Mouse (Mus musculus) kidney, postnatal 0 days (tissue): Measurements from ENCODE around the gene Commd7. TPM values are rescaled to one million over a fixed set of nuclear protein-coding genes. Genes with fewer than 3 reads are reported as not detected.

Experiments used
- ATAC-seq: fragments of 200-750 bp; cut with Nextera tagmentation; replicated peaks from 2 replicates; pipeline ENCODE4 v1.8.0; 2017; ENCODE audit warnings: low read depth, moderate number of reproducible peaks, moderate TSS enrichment, moderate library complexity; ENCODE audit not compliant: low FRiP score
- DNase-seq: peaks from one replicate; pipeline ENCODE4 v3.0.0-alpha.2; 2016; ENCODE audit warnings: low spot score
- H3K27ac ChIP-seq: fragments of 300-500 bp; sonication (generic); 2 replicates; pipeline ENCODE4 v1.5.1; 2014; ENCODE audit warnings: mild to moderate bottlenecking
- H3K27me3 ChIP-seq: fragments of 300-500 bp; sonication (generic); 2 replicates; pipeline ENCODE4 v1.6.1; 2014; ENCODE audit warnings: low read length, mixed read lengths; ENCODE audit not compliant: insufficient read depth
- H3K36me3 ChIP-seq: fragments of 300-500 bp; sonication (generic); 2 replicates; pipeline ENCODE4 v1.6.1; 2014; ENCODE audit warnings: low read length, mixed read lengths; ENCODE audit not compliant: insufficient read depth
- H3K4me1 ChIP-seq: fragments of 300-500 bp; sonication (generic); replicated peaks from 2 replicates; pipeline ENCODE4 v1.6.1; 2014; ENCODE audit warnings: antibody characterized with exemption, low read length, mixed read lengths; ENCODE audit not compliant: insufficient read depth
- H3K4me2 ChIP-seq: fragments of 300-500 bp; sonication (generic); 2 replicates; pipeline ENCODE4 v1.6.1; 2014; ENCODE audit warnings: mild to moderate bottlenecking, low read length, moderate library complexity, mixed read lengths
- H3K4me3 ChIP-seq: fragments of 300-500 bp; sonication (generic); replicated peaks from 2 replicates; pipeline ENCODE4 v1.5.1; 2014; ENCODE audit warnings: low read depth, low read length
- H3K9ac ChIP-seq: fragments of 300-500 bp; sonication (generic); 2 replicates; pipeline ENCODE4 v1.6.1; 2014; ENCODE audit warnings: low read depth, low read length
- H3K9me3 ChIP-seq: fragments of 300-500 bp; sonication (generic); replicated peaks from 2 replicates; pipeline ENCODE4 v1.6.1; 2016; ENCODE audit warnings: low read length, inconsistent platforms, mixed read lengths
- CTCF ChIP-seq: IDR thresholded peaks from 2 replicates; pipeline ENCODE4 v1.5.1; 2016; ENCODE audit warnings: antibody characterized with exemption, low read depth, mild to moderate bottlenecking, moderate library complexity
- WGBS: fragments of 180-500 bp; shearing (Covaris S2); extraction: QIAGEN DNeasy Blood & Tissue Kit; methylation state at CpG from one replicate; pipeline ENCODE4 v1.1.7; 2014; 5-methylcytosine and 5-hydroxymethylcytosine counted together
- polyA plus RNA-seq: library from polyadenylated mRNA; unstranded; fragments of >200 nt; fragmentation: Nextera tagmentation; extraction: Ambion mirVana; gene quantifications from 2 replicates; pipeline ENCODE4 v1.2.1, GENCODE M21; 2015

Commd7 gene
- polyA plus RNA-seq, 1 experiment from 2014 or later: 78.8 TPM

DNA sequence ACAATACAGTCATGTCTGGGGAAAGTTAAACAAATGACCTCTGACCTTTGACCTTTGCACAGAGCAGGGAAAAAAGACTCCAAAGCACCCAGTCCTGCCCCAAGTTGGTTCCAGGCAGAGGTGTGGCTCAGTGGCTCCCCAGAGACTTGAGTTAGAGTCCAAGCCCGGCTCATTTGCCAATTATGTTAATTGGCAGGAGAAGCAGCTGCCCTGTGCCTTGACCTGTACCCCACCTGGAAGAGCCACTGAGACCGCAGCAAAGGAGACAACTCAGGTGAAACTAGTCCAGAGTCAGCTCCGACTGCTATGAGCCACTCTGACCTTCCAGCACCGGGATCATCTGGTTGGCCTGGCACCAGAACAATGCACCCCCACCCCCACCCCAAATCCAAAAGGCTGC, 48.2 kb downstream of the Commd7 start:
- DNase-seq (no peak), ATAC-seq (no peak)
- H3K9ac ChIP-seq: no peak overlapping the region
- no peaks in the 10 kb centered on the region for H3K36me3 ChIP-seq
- no peak overlapping the region for H3K4me2 ChIP-seq
- H3K4me1 ChIP-seq: no peaks in the 10 kb centered on the region
- no peak overlapping the region for H3K27ac ChIP-seq
- no peaks in the 10 kb centered on the region for H3K9me3 ChIP-seq
- H3K27me3 ChIP-seq: no peaks in the 10 kb centered on the region
- no peak overlapping the region for H3K4me3 ChIP-seq
- WGBS: 83% methylated on average over 4 of the region's 4 CpGs
- TF ChIP-seq CTCF: no peak

DNA sequence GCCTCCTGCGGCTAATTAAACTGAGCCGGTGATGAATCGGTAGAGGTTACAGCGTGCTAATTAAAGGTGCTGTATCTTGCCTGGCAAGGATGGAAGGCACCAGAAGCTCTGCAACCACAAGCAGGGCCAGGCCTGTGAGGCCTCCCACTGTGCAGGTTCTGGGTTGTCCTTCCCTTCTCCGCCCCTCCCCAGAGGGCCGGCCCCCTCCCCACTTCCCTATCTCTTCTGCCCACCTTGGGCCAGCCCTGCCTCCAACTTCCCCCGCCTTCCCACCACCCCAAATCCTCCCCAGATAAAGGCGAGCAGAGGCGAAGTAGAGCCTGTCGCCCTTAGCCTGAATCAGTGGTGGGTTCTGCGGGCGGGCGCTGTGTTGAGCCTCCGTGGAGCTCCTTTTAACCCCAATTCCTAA, 48.9 kb downstream of the Commd7 start:
- H3K4me1 ChIP-seq: no peaks in the 10 kb centered on the region
- H3K9ac ChIP-seq: no peak overlapping the region
- no peak for DNase-seq
- H3K4me2 ChIP-seq: no peak overlapping the region
- ATAC-seq: no peak
- no peak for TF ChIP-seq CTCF
- no peak overlapping the region for H3K4me3 ChIP-seq
- WGBS: 69% methylated on average over 12 of the region's 14 CpGs
- H3K9me3 ChIP-seq: no peaks in the 10 kb centered on the region
- no peak overlapping the region for H3K27ac ChIP-seq
- no peaks in the 10 kb centered on the region for H3K36me3 ChIP-seq
- no peaks in the 10 kb centered on the region for H3K27me3 ChIP-seq

DNA sequence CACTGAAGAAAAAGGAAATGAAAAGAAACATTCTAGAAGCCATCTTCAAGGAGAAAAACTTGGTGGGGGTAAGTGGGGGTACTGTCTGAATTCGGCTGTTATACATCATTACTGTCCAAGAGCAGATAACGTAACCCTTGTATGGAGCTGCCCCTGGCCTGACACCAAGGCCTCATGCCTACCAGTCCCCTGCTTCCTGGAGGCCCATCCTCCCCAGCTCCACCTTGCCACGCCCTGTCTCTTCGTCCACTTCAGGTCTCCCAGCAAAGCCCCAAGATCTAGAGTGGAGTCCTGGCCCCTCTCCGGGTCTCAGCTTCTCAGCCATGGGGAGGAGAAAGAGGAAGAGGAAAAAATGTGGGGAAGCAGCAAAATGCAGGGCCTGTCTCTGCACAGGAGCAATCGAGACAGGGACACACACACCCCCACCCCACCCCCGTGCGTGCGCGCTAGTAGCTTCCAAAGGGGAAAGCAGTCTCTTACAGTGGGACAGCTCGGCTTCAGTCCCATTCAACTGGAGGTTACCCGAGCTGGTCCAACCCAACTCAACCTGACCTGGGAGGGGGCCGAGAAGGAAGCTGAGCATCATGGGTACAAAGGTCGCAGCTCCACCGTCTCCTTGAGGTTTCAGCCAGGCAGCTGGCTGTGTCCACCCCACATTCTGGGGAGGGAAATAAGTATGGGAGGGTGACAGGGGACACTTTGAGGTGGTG, 49.5 kb downstream of the Commd7 start:
- WGBS: 52% methylated on average over 15 of the region's 15 CpGs
- Histone ChIP-seq H3K4me1 (no peaks in the 10 kb centered on the region), H3K27ac (no peak overlapping the region), H3K9ac (no peak overlapping the region), H3K4me2 (no peak overlapping the region), H3K4me3 (no peak overlapping the region), H3K36me3 (no peaks in the 10 kb centered on the region), H3K27me3 (no peaks in the 10 kb centered on the region), H3K9me3 (no peaks in the 10 kb centered on the region)
- DNase-seq (no peak), ATAC-seq (no peak)
- TF ChIP-seq CTCF: no peak

DNA sequence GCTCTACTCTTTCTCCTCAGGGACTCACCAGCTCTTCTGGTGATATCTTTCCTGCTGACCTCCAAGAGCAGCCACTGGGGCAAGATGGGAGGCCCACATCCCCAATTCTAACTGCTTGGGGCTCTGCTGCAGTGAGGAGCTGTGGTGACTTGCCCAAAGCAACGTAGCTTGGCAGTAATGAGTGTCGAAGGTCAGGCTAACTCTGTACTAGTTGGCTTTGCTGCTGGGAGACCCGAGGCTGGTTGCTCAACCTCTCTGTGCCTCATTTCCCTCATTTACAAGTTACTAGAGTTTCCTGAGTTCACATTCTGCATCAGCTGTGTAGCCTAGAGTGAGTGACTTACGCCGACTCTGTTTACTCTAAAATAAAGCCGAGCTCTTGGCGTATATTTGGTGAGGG, 51.2 kb downstream of the Commd7 start:
- H3K4me3 ChIP-seq: no peak overlapping the region
- DNase-seq (no peak), ATAC-seq (no peak)
- H3K9me3 ChIP-seq: no peaks in the 10 kb centered on the region
- no peak for TF ChIP-seq CTCF
- H3K9ac ChIP-seq: no peak overlapping the region
- no peaks in the 10 kb centered on the region for H3K27me3 ChIP-seq
- no peak overlapping the region for H3K4me2 ChIP-seq
- 83% methylated on average over 7 of the region's 7 CpGs for WGBS
- H3K4me1 ChIP-seq: no peaks in the 10 kb centered on the region
- H3K36me3 ChIP-seq: no peaks in the 10 kb centered on the region
- no peak overlapping the region for H3K27ac ChIP-seq

DNA sequence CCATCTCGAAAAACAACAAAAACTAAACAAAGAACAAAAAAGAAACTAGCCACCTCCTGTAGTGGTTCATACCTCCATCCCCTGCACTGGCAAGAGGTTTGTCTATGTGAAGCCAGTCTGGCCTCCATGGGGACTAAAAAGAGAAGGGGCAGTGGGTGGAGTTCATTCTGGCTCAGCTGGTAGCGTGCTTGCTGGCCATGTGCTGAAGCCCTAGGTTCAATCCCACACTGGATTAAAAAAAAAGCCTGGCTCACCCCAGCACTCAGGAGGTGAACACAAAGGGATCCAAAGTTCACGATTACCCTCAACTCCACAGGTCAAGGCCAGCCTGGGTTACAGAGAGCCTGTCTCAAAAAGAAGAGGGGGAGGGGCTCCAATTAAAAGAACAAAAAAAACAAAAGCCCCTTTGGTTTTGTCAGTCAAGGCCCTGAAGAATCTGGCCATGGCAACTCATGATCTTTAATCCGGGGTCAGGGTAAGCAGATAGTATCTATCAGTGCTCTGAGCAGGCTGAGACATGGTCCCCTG, 52.1 kb downstream of the Commd7 start:
- H3K4me1 ChIP-seq: no peaks in the 10 kb centered on the region; the same call in 1 of the 2 replicates
- no peak overlapping the region for H3K4me2 ChIP-seq
- no peak for TF ChIP-seq CTCF
- no peak for DNase-seq
- no peaks in the 10 kb centered on the region for H3K9me3 ChIP-seq
- no peak overlapping the region for H3K9ac ChIP-seq
- 66% methylated on average over 4 of the region's 4 CpGs for WGBS
- no peak overlapping the region for H3K27ac ChIP-seq
- H3K27me3 ChIP-seq: no peaks in the 10 kb centered on the region
- no peak for ATAC-seq
- no peak overlapping the region for H3K4me3 ChIP-seq
- no peaks in the 10 kb centered on the region for H3K36me3 ChIP-seq

DNA sequence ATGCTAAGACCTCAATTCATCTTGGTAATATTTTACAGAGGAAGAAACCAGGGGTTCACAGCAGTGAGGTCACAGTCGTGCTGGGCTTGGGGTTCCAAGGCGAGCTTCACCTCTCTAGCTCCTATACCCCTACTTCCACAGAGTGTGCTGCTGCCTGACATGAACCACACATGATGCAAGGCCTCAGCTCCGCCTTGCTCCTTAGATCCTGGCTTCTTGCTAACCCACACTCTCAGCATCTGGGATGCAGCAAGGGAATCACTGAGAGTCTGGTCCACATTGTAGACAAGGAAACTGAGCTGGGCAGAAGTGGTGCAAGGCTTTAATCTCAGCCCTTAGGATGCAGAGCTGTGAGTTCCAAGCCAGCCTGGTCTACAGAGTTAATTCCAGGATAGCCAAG, 52.5 kb downstream of the Commd7 start:
- DNase-seq (no peak), ATAC-seq (no peak)
- TF ChIP-seq CTCF: no peak
- Histone ChIP-seq H3K9ac (no peak overlapping the region), H3K27ac (no peak overlapping the region), H3K4me2 (no peak overlapping the region), H3K27me3 (no peaks in the 10 kb centered on the region), H3K36me3 (no peaks in the 10 kb centered on the region), H3K4me1 (no peaks in the 10 kb centered on the region; the same call in 1 of the 2 replicates), H3K9me3 (no peaks in the 10 kb centered on the region), H3K4me3 (no peak overlapping the region)
- 92% methylated on average over 3 of the region's 3 CpGs for WGBS

DNA sequence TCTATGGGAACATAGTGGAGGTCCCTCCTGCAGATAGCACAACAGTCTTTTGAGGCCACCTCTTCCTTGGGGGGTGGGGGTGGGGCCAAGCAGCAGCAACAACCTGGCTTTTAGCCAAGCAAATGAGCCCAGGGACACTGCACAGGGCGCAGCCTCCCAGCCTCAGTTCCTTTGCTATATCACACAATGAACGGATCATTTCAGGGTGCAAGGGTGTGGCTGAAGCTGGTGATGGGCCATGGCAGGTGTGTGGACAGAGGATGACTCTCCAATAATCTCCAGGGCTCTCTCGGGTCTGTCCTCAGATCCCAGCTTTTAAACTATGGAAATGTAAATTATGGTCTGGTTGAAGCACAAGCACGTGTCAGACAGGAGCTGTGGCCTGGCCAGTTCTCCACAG, 55.5 kb downstream of the Commd7 start:
- no peak overlapping the region for H3K9ac ChIP-seq
- H3K27me3 ChIP-seq: no peaks in the 10 kb centered on the region
- no peak for TF ChIP-seq CTCF
- no peak overlapping the region for H3K4me2 ChIP-seq
- H3K4me3 ChIP-seq: no peak overlapping the region
- no peaks in the 10 kb centered on the region; the same call in 1 of the 2 replicates for H3K4me1 ChIP-seq
- H3K27ac ChIP-seq: no peak overlapping the region
- H3K36me3 ChIP-seq: no peaks in the 10 kb centered on the region
- 66% methylated on average over 4 of the region's 4 CpGs for WGBS
- ATAC-seq: no peak
- no peaks in the 10 kb centered on the region for H3K9me3 ChIP-seq
- no peak for DNase-seq
